In the genomic region with DNA sequence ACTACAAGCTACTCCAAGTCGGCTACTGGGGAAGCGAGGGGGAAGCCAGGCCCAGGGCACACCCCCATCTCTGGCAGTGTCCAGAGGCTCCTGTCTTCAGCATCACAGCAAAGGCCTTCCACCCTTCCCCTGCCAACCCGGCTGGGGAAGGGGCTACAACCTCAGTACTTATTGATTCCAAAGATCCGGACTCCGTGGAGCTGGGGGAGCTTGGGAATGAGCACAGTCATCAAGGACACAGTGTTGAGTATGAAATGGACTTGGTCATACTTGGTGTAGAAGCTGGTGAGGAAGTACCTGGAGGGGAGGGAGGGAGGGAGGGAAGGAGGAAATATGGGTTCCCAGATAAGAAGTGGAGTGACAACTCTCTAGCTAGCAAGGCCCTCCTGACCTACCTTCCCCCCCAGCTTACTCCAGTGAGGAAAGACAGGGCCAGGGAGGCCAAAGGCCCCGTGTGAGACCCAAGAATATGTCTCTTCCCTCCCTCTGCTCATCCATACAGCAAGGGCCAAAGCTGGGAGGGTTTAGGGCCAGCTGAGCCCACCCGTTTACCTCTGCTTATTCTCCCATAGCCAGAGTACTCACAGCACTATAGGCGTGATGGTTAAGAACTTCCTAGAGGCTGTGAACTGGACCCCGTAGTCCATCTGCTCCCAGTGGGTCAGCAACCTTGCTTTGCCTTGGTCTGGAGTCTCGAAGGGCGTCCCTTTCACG, we compare ENCODE assay signal across 16 mouse cellular contexts. TPM values are rescaled to one million over a fixed set of nuclear protein-coding genes. Genes with fewer than 3 reads are reported as not detected.
DNase-seq lines count a peak whose midpoint lies in the region; ATAC-seq lines count a peak whose summit lies in the region.
"Had no signal": no experiment of that assay in that cellular context is flagged by ENCODE, and none has a peak within 500 bp of the region (broad histone marks: within the 10 kb centered on the region; RNA-seq: fewer than 3 reads in every experiment).

No protein-coding gene starts in this region.

- H3K9me3 ChIP-seq in heart, embryonic 13.5 days, result no peaks in the 10 kb centered on the region
- H3K9me3 ChIP-seq in intestine, embryonic 15.5 days, result no peaks in the 10 kb centered on the region
- H3K9me3 ChIP-seq: lung, embryonic 15.5 days had no signal

- peak overlapping the region; percentile 94 for H3K4me2 ChIP-seq in heart, embryonic 13.5 days
- H3K4me2 ChIP-seq in intestine, embryonic 15.5 days (replicated peaks), result 0 out of 2 replicates have a peak overlapping the region, but pooled peaks have one; percentile 6
- H3K4me2 ChIP-seq: lung, embryonic 15.5 days had no signal

- 81% methylated on average over 12 of the region's 12 CpGs for WGBS in heart, embryonic 13.5 days
- 78% methylated on average over 12 of the region's 12 CpGs for WGBS in intestine, embryonic 15.5 days

- intact Hi-C loops in heart, postnatal 10 days (cut with DNase I), result no loop called here

- no peak for DNase-seq in heart, postnatal 10 days
- peak; percentile 97 for DNase-seq in MEL-GATA-1-ER (ENCODE audit: extremely low read depth, low read depth)
- no peak for DNase-seq in adrenal gland, adult 2 months
- no peak for DNase-seq in adrenal gland, adult (ENCODE audit: inconsistent age in 2 of 2, low spot score in 1 of 2)
- DNase-seq in kidney, adult 11 months, result no peak
- DNase-seq: gastrocnemius, postnatal 10 days; heart, postnatal 4 days; kidney, postnatal 14 days; midbrain, embryonic 14.5 days had no signal

- H3K27ac ChIP-seq in heart, embryonic 13.5 days (replicated peaks), result peak overlapping the region; percentile 76
- H3K27ac ChIP-seq in intestine, embryonic 15.5 days, result peak overlapping the region; percentile 51; the same call in 1 of the 2 replicates
- H3K27ac ChIP-seq: lung, embryonic 15.5 days had no signal

- peak overlapping the region; percentile 17 for H3K4me3 ChIP-seq in heart, embryonic 13.5 days
- no peak overlapping the region for H3K4me3 ChIP-seq in intestine, embryonic 15.5 days (replicated peaks)
- H3K4me3 ChIP-seq: lung, embryonic 15.5 days had no signal

- peaks cover 41% of the 10 kb centered on the region for H3K36me3 ChIP-seq in heart, embryonic 13.5 days
- H3K36me3 ChIP-seq in intestine, embryonic 15.5 days, result peaks cover 18% of the 10 kb centered on the region

- no peaks in the 10 kb centered on the region for H3K27me3 ChIP-seq in heart, embryonic 13.5 days (replicated peaks)
- H3K27me3 ChIP-seq in intestine, embryonic 15.5 days (replicated peaks), result no peaks in the 10 kb centered on the region
- H3K27me3 ChIP-seq: lung, embryonic 15.5 days had no signal

- peak overlapping the region; percentile 62 for H3K9ac ChIP-seq in heart, embryonic 13.5 days
- no peak overlapping the region for H3K9ac ChIP-seq in intestine, embryonic 15.5 days
- H3K9ac ChIP-seq: lung, embryonic 15.5 days had no signal

- H3K4me1 ChIP-seq in heart, embryonic 13.5 days, result peaks cover 74% of the 10 kb centered on the region
- peaks cover 46% of the 10 kb centered on the region for H3K4me1 ChIP-seq in intestine, embryonic 15.5 days (replicated peaks)

- ATAC-seq in heart, embryonic 13.5 days (ENCODE audit: extremely low read depth, insufficient number of reproducible peaks, low FRiP score, low TSS enrichment), result no peak
- peak; percentile 18; the same call in 1 of the 2 replicates for ATAC-seq in intestine, embryonic 15.5 days
- peak; percentile 20; the same call in 1 of the 2 replicates for ATAC-seq in megakaryocyte-erythroid progenitor cell, adult 5-6 weeks (replicated peaks; ENCODE audit: low FRiP score, low TSS enrichment, poor library complexity, severe bottlenecking)

RNA-seq across cellular contexts. Expression of a gene that starts 4.5 kb away (rescaled TPM):
- 63.4 and 76.8 TPM in 2 replicates for polyA plus RNA-seq in heart, embryonic 13.5 days (2015; fragmentation: Nextera tagmentation; extraction: Ambion mirVana)
- 10 to 100 TPM; 46.6 to 48.9 TPM for total RNA-seq in heart, postnatal 10 days (2021)
- polyA plus RNA-seq in intestine, embryonic 15.5 days (2015; fragmentation: Nextera tagmentation; extraction: Ambion mirVana), result 50.5 and 55.2 TPM in 2 replicates
- total RNA-seq in megakaryocyte-erythroid progenitor cell, adult 5-6 weeks (2014; fragmentation: Nextera tagmentation), result 28.3 and 38.6 TPM in 2 replicates
- total RNA-seq in megakaryocyte-erythroid progenitor cell, adult 5-6 weeks (2017), result 20.7 and 21.7 TPM in 2 replicates
- 100 to 1,000 TPM in 1 of 2 experiments, 10 to 100 TPM in 1; 94.9 to 180 TPM for total RNA-seq in adrenal gland, adult 2 months (2021)
- 151 and 188 TPM in 2 replicates for polyA plus RNA-seq in adrenal gland, adult 2 months (2012; rRNA removed)

RNA-seq across cellular contexts. Expression of a gene that starts 15.4 kb away (rescaled TPM):
- not detected in 2 replicates for polyA plus RNA-seq in heart, embryonic 13.5 days (2015; fragmentation: Nextera tagmentation; extraction: Ambion mirVana)
- not detected for total RNA-seq in heart, postnatal 10 days (2021)
- polyA plus RNA-seq in intestine, embryonic 15.5 days (2015; fragmentation: Nextera tagmentation; extraction: Ambion mirVana), result not detected in 2 replicates
- not detected in 2 replicates for total RNA-seq in megakaryocyte-erythroid progenitor cell, adult 5-6 weeks (2014; fragmentation: Nextera tagmentation)
- total RNA-seq in megakaryocyte-erythroid progenitor cell, adult 5-6 weeks (2017), result not detected in 2 replicates
- not detected for total RNA-seq in adrenal gland, adult 2 months (2021)
- polyA plus RNA-seq in adrenal gland, adult 2 months (2012; rRNA removed), result not detected in 2 replicates
- total RNA-seq: gastrocnemius, postnatal 10 days; heart, postnatal 4 days; left cerebral cortex, adult 8-10 months had no signal
- polyA plus RNA-seq: lung, embryonic 15.5 days; midbrain, embryonic 14.5 days; neural tube, embryonic 14.5 days; testis, adult 2 months had no signal

RNA-seq across cellular contexts. Expression of a gene that starts 31.8 kb away (rescaled TPM):
- polyA plus RNA-seq in heart, embryonic 13.5 days (2015; fragmentation: Nextera tagmentation; extraction: Ambion mirVana), result 0.15 and 0.34 TPM in 2 replicates
- not detected for total RNA-seq in heart, postnatal 10 days (2021)
- polyA plus RNA-seq in intestine, embryonic 15.5 days (2015; fragmentation: Nextera tagmentation; extraction: Ambion mirVana), result 0.53 and 0.60 TPM in 2 replicates
- 5.0 TPM in 1 of 2 replicates, not detected in the other for total RNA-seq in megakaryocyte-erythroid progenitor cell, adult 5-6 weeks (2014; fragmentation: Nextera tagmentation)
- 0.99 TPM in 1 of 2 replicates, not detected in the other for total RNA-seq in megakaryocyte-erythroid progenitor cell, adult 5-6 weeks (2017)
- total RNA-seq in adrenal gland, adult 2 months (2021), result under 1 TPM; 0.66 to 0.69 TPM
- 0.10 and 0.30 TPM in 2 replicates for polyA plus RNA-seq in adrenal gland, adult 2 months (2012; rRNA removed)
- total RNA-seq: gastrocnemius, postnatal 10 days; left cerebral cortex, adult 8-10 months had no signal
- polyA plus RNA-seq: midbrain, embryonic 14.5 days; neural tube, embryonic 14.5 days had no signal

RNA-seq across cellular contexts. Expression of a gene that starts 36.9 kb away (rescaled TPM):
- 0.13 TPM in 1 of 2 replicates, not detected in the other for polyA plus RNA-seq in heart, embryonic 13.5 days (2015; fragmentation: Nextera tagmentation; extraction: Ambion mirVana)
- under 1 TPM; 0.84 to 0.98 TPM for total RNA-seq in heart, postnatal 10 days (2021)
- 0.21 and 0.24 TPM in 2 replicates for polyA plus RNA-seq in intestine, embryonic 15.5 days (2015; fragmentation: Nextera tagmentation; extraction: Ambion mirVana)
- total RNA-seq in megakaryocyte-erythroid progenitor cell, adult 5-6 weeks (2014; fragmentation: Nextera tagmentation), result 3.1 and 12.1 TPM in 2 replicates
- total RNA-seq in megakaryocyte-erythroid progenitor cell, adult 5-6 weeks (2017), result 0.46 and 1.9 TPM in 2 replicates
- total RNA-seq in adrenal gland, adult 2 months (2021), result under 1 TPM; 0.72 to 0.86 TPM
- polyA plus RNA-seq in adrenal gland, adult 2 months (2012; rRNA removed), result 0.10 and 0.36 TPM in 2 replicates
- polyA plus RNA-seq: midbrain, embryonic 14.5 days had no signal

RNA-seq across cellular contexts. Expression of a gene that starts 42.8 kb away (rescaled TPM):
- 0.28 and 0.55 TPM in 2 replicates for polyA plus RNA-seq in heart, embryonic 13.5 days (2015; fragmentation: Nextera tagmentation; extraction: Ambion mirVana)
- total RNA-seq in heart, postnatal 10 days (2021), result 10 to 100 TPM; 15.6 to 18.0 TPM
- polyA plus RNA-seq in intestine, embryonic 15.5 days (2015; fragmentation: Nextera tagmentation; extraction: Ambion mirVana), result 0.99 and 1.0 TPM in 2 replicates
- 1.1 TPM in 1 of 2 replicates, not detected in the other for total RNA-seq in megakaryocyte-erythroid progenitor cell, adult 5-6 weeks (2014; fragmentation: Nextera tagmentation)
- 1.4 and 3.9 TPM in 2 replicates for total RNA-seq in megakaryocyte-erythroid progenitor cell, adult 5-6 weeks (2017)
- 10 to 100 TPM in 1 of 2 experiments, 1 to 10 TPM in 1; 6.3 to 15.3 TPM for total RNA-seq in adrenal gland, adult 2 months (2021)
- polyA plus RNA-seq in adrenal gland, adult 2 months (2012; rRNA removed), result not detected in 2 replicates
